Mouse (Mus musculus) CD8-positive naive resting alpha-beta T cell, adult 2 months (primary cell): ENCODE results near the gene Tdrkh.

Experiments used
- DNase-seq, 2 experiments: peaks; one replicate each; pipeline ENCODE4 v3.0.0; 2022; ENCODE audit warnings: low read depth in 2 of 2, low spot score in 2 of 2

Gene Tdrkh

DNA sequence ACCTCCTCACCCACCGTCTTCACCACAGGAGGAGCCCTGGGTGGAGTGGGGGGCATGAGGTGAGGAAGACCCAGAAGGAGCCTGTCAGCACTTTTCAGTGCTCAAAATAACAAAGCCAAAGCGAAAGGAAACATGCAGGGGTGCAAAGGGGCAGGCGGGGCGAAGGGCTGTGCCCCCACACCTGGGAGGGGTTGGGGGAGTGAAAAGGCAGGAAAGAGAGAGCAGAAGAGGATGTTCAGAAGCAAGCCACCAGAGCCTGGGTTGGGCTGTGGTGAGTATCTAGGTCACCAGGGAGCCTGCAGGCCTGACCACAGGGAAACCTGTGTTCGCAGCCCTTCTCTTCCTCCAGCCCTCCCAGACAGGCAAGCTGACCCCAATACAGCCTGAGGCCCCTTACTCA, 25.0 kb upstream of the Tdrkh start:
- peak in 1 of 2 experiments; percentile 44 for DNase-seq

DNA sequence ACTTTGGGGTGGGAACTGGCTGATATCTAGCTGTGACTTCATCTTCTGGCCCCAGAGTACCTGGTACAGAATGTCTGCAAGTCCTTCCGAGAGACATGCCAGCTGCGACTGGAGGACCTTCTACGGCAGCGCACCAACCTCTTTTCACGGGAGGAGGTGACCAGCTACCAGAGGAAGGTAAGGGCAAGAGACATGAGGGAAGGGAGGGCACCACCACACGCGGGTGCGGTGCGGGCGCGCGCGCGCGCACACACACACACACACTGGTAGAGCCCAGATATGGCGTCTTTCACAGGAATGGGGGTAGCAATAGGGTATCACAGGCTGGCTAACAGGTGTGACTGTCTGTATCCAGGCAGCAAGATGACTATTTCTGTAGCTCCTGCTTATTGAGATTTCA, 23.7 kb upstream of the Tdrkh start:
- no peak for DNase-seq

GRCm38 (mm10) chr3:94391001-94391400, 22.1 kb upstream of the Tdrkh start:
- no peak for DNase-seq

DNA sequence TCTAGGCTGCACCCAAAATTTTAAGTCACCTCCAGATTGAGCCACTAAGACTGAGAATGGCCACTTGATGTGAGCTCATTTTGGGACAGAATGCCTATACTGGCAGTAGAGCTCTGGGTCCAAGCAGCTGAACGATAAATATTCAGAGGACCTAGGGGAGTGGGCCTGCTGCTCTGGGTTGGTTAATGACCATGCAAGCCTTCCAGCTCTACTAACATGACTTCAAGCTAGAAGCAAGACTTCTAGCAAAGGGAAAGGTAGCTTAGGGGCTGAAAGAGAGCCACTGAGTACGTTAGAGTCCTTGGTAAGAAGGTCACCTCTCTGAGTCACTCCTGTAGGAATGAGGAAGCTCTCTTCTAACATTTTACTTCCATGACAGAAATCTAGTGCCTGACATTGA, 20.9 kb upstream of the Tdrkh start:
- DNase-seq: no peak

DNA sequence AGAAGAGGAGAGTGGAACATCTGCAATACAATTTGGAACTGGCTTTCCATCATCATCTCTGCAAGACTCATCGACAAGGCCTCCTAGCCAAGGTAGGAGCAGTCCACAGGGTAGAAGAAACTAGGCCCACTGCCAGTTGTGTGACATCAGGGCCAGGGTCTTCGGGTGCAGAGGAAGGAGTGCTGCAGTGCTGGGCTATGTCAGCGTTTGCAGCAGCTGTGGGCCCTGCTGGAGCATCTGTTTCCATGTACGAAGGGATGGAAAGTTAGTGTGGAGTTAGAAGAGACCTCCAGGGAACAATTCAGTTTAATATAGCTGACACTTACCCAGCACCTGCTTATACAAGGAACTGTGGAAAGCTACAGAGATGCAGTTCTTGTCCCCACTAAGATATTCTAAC, 20.0 kb upstream of the Tdrkh start:
- no peak for DNase-seq

DNA sequence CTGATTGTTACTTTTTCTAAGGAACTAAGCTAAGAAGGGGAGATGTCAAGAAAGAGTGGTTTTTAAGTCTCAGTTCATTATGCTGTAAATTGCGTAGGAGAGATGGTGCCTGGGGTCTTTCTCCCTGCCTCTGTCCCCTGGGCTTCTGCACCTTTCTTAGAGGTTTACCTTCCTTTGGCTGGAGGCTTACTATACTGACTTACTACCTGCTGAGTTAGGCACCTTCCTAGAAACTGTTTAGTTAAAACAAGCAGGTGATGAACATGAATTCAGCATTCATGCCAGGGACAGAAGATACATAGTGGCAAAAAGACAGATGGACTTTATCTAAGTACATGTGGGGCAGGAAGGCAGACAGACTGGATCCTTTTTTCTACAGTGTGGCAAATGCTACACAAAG, 16.7 kb upstream of the Tdrkh start:
- DNase-seq: no peak

- no peak for DNase-seq
These were observed 16.2 kb upstream of the Tdrkh start for GRCm38 (mm10) chr3:94396851-94397250.

DNA sequence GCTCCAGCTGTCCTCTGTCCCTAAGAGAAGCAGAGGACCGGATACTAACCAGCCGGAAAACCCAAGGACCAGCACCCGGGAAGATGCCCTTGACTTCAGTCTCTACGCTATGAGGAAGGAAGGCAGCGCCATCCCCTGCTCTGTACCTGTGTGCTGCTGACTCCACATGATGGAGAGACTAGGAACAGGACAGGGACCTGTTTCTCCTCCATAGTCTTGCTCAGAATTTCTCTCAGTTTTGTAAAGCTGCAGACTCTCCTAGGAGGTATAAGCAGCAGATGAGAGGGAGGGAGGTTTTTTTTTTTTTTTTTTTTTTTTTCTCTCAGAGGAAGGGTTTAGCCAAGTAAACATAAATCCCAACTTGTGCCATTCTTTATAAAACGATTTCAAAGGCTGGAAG, 14.9 kb upstream of the Tdrkh start, which contains the start of gene Lingo4:
Lingo4 (plus strand) TSS at position 301 of the 400 bp plus-strand sequence.
- DNase-seq: no peak

DNA sequence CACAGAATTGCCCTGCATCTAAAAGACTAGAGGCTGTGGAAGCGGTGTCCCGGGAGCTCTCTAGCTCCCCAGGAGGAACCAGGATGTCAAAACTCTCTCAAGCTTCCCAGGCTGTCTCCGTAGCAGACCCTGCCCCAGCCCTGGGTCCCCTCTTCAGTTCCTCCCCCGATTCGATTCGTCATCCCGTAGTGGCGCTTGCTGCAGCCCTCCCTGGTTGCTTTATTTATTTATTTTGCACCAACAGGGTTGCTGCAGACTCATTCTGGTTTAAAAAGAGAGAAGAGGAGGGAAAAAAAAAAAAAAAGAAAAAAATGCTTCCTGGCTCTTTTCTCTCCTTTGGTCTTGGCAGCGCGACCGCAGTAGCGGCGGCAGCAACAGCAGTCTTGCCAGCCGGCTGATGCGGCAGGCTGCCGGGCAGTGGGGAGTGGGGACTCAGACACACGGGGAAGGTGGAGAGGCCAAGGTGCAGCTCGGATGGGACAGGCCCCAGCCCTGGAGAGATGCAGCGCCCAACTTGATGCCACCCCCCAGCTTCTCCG, 14.1 kb upstream of the Tdrkh start:
- DNase-seq: no peak

GRCm38 (mm10) chr3:94399663-94400310, 13.3 kb upstream of the Tdrkh start:
- no peak for DNase-seq

GRCm38 (mm10) chr3:94402451-94402850, 10.6 kb upstream of the Tdrkh start:
- DNase-seq: no peak

- DNase-seq: no peak
These were observed 8.6 kb upstream of the Tdrkh start for GRCm38 (mm10) chr3:94404366-94405054.

DNA sequence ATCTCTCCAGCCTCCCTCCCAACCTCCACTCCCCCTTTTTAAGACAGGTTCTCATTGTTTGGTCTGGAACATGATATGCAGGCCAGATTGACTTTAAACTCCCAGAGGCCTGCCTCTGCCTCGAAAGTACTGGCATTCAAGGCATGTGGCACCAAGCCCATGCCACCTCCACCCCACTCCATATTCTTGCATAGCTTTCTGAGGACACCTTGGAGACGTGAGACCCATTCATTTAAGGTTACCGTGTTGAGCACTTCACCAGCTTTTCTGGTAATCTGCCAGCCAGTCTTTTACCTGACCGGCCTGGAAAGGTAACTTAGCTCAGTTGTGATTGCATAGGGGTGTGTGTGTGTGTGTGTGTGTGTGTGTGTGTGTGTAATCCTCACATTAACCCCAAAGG, 7.5 kb upstream of the Tdrkh start:
- DNase-seq: no peak

DNA sequence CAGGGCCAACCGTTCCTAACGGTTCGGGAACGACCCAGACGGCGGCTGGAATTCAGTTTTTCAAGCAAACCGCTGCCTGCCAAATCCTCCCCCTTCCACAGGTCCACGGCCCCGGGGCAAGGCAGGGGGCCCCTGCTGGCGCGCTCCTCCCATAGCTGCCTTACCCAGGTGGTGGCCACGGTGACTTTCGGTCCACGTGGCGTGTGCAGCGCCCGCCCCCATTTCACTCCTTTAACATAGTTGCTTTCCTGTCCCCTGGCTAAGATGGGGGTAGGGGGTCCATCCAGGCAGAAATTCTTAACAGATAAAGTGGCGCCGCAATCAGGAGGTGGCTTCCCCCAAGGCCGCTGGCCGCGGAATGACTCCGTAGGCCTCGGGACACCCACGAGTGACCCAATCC, 543 bp upstream of the Tdrkh start:
- no peak for DNase-seq

DNA sequence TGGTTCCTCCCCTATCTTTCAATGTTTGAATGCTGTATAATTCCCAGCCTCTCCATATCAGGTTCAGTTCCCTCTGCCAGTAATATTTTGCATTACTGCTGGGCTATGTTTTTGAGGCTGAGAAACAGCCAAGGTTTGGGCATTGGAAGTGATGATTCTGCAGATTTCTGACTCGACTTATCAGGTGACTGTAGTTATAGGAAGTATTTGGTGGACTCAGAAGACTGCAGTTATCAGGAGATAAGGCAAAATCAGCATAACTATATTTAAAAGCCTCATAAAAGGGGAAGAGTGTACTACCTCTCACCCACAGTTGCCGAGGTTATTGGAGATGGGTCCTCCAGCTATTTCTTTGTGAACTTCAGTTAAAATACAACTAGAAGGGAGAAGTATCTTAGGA, 17.9 kb downstream of the Tdrkh start:
- DNase-seq: no peak

- no peak for DNase-seq
These were observed 21.2 kb downstream of the Tdrkh start for GRCm38 (mm10) chr3:94434305-94434704.

GRCm38 (mm10) chr3:94436420-94436819, 23.3 kb downstream of the Tdrkh start:
- DNase-seq: no peak

- DNase-seq: no peak
These were observed 28.1 kb downstream of the Tdrkh start for GRCm38 (mm10) chr3:94441182-94441581.

DNA sequence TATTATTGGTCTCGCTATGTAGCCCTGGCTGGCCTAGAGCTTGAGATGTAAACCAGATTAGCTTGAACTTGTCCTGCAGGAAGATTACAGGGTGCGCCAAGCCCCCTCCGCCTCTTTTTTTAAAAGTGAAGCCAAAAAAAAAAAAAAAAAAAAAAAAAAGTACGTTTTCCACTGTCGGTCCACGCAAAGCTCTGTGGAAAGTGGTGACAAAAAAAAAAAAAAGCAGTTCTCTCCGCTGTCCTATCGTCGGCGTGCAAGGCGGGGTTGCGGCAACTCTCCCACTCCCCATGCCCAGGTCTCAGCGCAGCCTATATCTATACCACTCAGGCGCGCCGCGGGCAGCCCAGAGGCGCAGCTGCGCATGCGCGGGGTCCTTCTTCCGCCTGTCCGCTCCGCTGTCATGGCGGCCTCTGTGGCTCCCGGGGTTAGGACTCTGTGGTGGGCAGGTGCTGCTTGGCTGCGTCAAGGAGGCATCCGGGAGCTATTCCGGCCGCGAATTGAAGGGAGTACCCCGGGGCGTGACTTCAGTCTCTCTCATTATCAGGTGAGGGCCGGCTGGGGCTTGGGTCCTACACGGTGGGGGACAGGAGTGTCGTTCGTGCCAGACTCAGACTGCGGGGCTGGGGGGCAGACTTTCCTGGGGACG, 30.0 kb downstream of the Tdrkh start, which contains the start of gene Mrpl9:
Mrpl9 (plus strand) TSS at position 368 of the 646 bp plus-strand sequence.
- DNase-seq: peak; percentile 93 to 95

DNA sequence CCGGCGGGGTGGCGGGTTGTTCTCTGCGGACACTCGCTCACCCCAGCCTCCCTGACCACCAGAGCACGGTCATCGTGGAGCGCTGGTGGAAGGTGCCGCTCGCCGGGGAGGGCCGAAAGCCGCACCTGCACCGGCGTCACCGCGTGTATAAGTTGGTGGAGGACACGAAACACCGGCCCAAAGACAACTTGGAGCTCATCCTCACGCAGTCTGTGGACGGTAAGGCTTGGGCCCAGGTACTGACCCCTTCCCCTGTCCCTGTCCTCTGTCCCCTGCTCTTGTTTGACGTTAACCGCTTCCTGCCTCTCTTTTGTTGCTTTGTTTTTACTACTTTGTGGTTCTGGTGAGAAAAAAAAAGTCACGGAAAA, 30.5 kb downstream of the Tdrkh start, which contains the start of gene Oaz3:
Oaz3 (minus strand) TSS at position 319 of the 368 bp plus-strand sequence.
- DNase-seq: no peak

GRCm38 (mm10) chr3:94449377-94449776, 36.3 kb downstream of the Tdrkh start:
- no peak for DNase-seq

- DNase-seq: peak; percentile 39 to 51
These were observed 43.5 kb downstream of the Tdrkh start for GRCm38 (mm10) chr3:94456529-94457000.
